Mouse (Mus musculus) small intestine, adult 2 months (tissue): ENCODE measurements around the gene Dgkh. TPM values are rescaled to one million over a fixed set of nuclear protein-coding genes. Genes with fewer than 3 reads are reported as not detected.

ENCODE experiments used
- H3K27ac ChIP-seq: fragments of 200-500 bp; 2 replicates; pipeline ENCODE4 v1.5.1; 2012; ENCODE audit warnings: low read depth, low read length, control low read depth, inconsistent platforms; ENCODE audit not compliant: insufficient read depth
- H3K27me3 ChIP-seq: fragments of 200-500 bp; 2 replicates; pipeline ENCODE4 v1.6.1; 2012; ENCODE audit warnings: mild to moderate bottlenecking, moderate library complexity, low read length, inconsistent platforms; ENCODE audit not compliant: control insufficient read depth, insufficient read depth
- H3K36me3 ChIP-seq: fragments of 200-500 bp; 2 replicates; pipeline ENCODE4 v1.6.1; 2012; ENCODE audit warnings: mild to moderate bottlenecking, low read length, control low read depth, inconsistent platforms; ENCODE audit not compliant: control insufficient read depth, insufficient read depth
- H3K4me1 ChIP-seq: fragments of 200-500 bp; 2 replicates; pipeline ENCODE4 v1.6.1; 2012; ENCODE audit warnings: low read length, inconsistent platforms, mixed read lengths; ENCODE audit not compliant: control insufficient read depth, insufficient read depth, insufficient read length
- H3K4me3 ChIP-seq: fragments of 200-500 bp; 2 replicates; pipeline ENCODE4 v1.5.1; 2012; ENCODE audit warnings: low read depth, mild to moderate bottlenecking, control low read depth, inconsistent platforms, low read length, moderate library complexity
- CTCF ChIP-seq: fragments of 200-500 bp; IDR thresholded peaks from 2 replicates; pipeline ENCODE4 v1.5.1; 2012; ENCODE audit warnings: low read depth, mild to moderate bottlenecking, control low read depth, inconsistent platforms, low read length, moderate library complexity, mixed read lengths; ENCODE audit not compliant: insufficient replicate concordance, insufficient read length; ENCODE audit errors: extremely low read depth
- POLR2A ChIP-seq: fragments of 200-500 bp; IDR thresholded peaks from 2 replicates; pipeline ENCODE4 v1.6.1; 2012; ENCODE audit warnings: low read depth, mild to moderate bottlenecking, control low read depth, inconsistent platforms, low read length, moderate library complexity
- WGBS: fragments of 180-500 bp; shearing (Covaris S2); methylation state at CpG from one replicate; pipeline ENCODE4 v1.1.7; 2018; 5-methylcytosine and 5-hydroxymethylcytosine counted together
- polyA plus RNA-seq: library from polyadenylated mRNA; depleted of rRNA; stranded (reverse); fragments of >200 nt; gene quantifications from 2 replicates; pipeline ENCODE4 v1.2.3, GENCODE M21; 2012

The Dgkh gene
- polyA plus RNA-seq, 1 experiment = 0.60 TPM

- WGBS = 38% methylated on average over 5 of the region's 5 CpGs
- no peaks in the 10 kb centered on the region for H3K27me3 ChIP-seq
- H3K27ac ChIP-seq = no peak overlapping the region
- no peak for TF ChIP-seq CTCF
- TF ChIP-seq POLR2A = no peak
- H3K36me3 ChIP-seq = no peaks in the 10 kb centered on the region
- H3K4me1 ChIP-seq = peaks cover 5% of the 10 kb centered on the region
- no peak overlapping the region for H3K4me3 ChIP-seq
Measured at GRCm38 (mm10) chr14:78691926-78692487, 40.6 kb downstream of the Dgkh start.

- peaks cover 5% of the 10 kb centered on the region for H3K4me1 ChIP-seq
Measured at GRCm38 (mm10) chr14:78690883-78691282, 41.7 kb downstream of the Dgkh start.

GRCm38 (mm10) chr14:78690387-78690786 lies 42.2 kb downstream of the Dgkh start:
- 69% methylated on average over 4 of the region's 4 CpGs for WGBS
- no peak overlapping the region for H3K27ac ChIP-seq
- peaks cover 5% of the 10 kb centered on the region for H3K4me1 ChIP-seq
- H3K27me3 ChIP-seq = no peaks in the 10 kb centered on the region
- no peaks in the 10 kb centered on the region for H3K36me3 ChIP-seq
- no peak overlapping the region for H3K4me3 ChIP-seq
- no peak for TF ChIP-seq POLR2A
- no peak for TF ChIP-seq CTCF

More at GRCm38 (mm10) chr14:78690883-78691282, 41.7 kb downstream of the Dgkh start:
- H3K4me3 ChIP-seq = no peak overlapping the region
- no peaks in the 10 kb centered on the region for H3K27me3 ChIP-seq
- 67% methylated on average over 1 of the region's 1 CpGs for WGBS
- no peaks in the 10 kb centered on the region for H3K36me3 ChIP-seq
- H3K27ac ChIP-seq = no peak overlapping the region
- TF ChIP-seq POLR2A (no peak), CTCF (no peak)

- no peaks in the 10 kb centered on the region for H3K36me3 ChIP-seq
- 91% methylated on average over 9 of the region's 9 CpGs for whole genome bisulfite sequencing
- TF ChIP-seq POLR2A (no peak), CTCF (no peak)
- H3K27ac ChIP-seq = no peak overlapping the region
- peaks cover 5% of the 10 kb centered on the region for H3K4me1 ChIP-seq
- no peaks in the 10 kb centered on the region for H3K27me3 ChIP-seq
- H3K4me3 ChIP-seq = no peak overlapping the region
Measured at GRCm38 (mm10) chr14:78689950-78690349, 42.6 kb downstream of the Dgkh start.

GRCm38 (mm10) chr14:78687716-78688115 lies 44.9 kb downstream of the Dgkh start:
- Histone ChIP-seq H3K36me3 (no peaks in the 10 kb centered on the region), H3K27me3 (no peaks in the 10 kb centered on the region), H3K4me1 (peaks cover 11% of the 10 kb centered on the region), H3K4me3 (no peak overlapping the region), H3K27ac (no peak overlapping the region)
- TF ChIP-seq POLR2A = no peak
- no peak for TF ChIP-seq CTCF
- 54% methylated on average over 4 of the region's 4 CpGs for WGBS

GRCm38 (mm10) chr14:78686701-78687100 lies 45.9 kb downstream of the Dgkh start:
- H3K4me3 ChIP-seq = no peak overlapping the region
- no peaks in the 10 kb centered on the region for H3K27me3 ChIP-seq
- no peak overlapping the region for H3K27ac ChIP-seq
- H3K4me1 ChIP-seq = peaks cover 6% of the 10 kb centered on the region; the same call in 1 of the 2 replicates
- 91% methylated on average over 6 of the region's 6 CpGs for WGBS
- TF ChIP-seq CTCF (no peak), POLR2A (no peak)
- no peaks in the 10 kb centered on the region for H3K36me3 ChIP-seq

GRCm38 (mm10) chr14:78684171-78684570 lies 48.4 kb downstream of the Dgkh start:
- H3K36me3 ChIP-seq = no peaks in the 10 kb centered on the region
- WGBS = 26% methylated on average over 4 of the region's 4 CpGs
- H3K27me3 ChIP-seq = no peaks in the 10 kb centered on the region
- H3K4me3 ChIP-seq = peak overlapping the region; percentile 5; the same call in 1 of the 2 replicates
- peaks cover 6% of the 10 kb centered on the region; the same call in 1 of the 2 replicates for H3K4me1 ChIP-seq
- no peak for TF ChIP-seq POLR2A
- no peak for TF ChIP-seq CTCF
- H3K27ac ChIP-seq = no peak overlapping the region

GRCm38 (mm10) chr14:78678981-78679380 lies 53.6 kb downstream of the Dgkh start:
- H3K36me3 ChIP-seq = no peaks in the 10 kb centered on the region
- no peak overlapping the region for H3K27ac ChIP-seq
- no peak for TF ChIP-seq CTCF
- no peak for TF ChIP-seq POLR2A
- no peak overlapping the region for H3K4me3 ChIP-seq
- H3K4me1 ChIP-seq = peaks cover 3% of the 10 kb centered on the region; the same call in 1 of the 2 replicates
- 67% methylated on average over 3 of the region's 3 CpGs for WGBS
- no peaks in the 10 kb centered on the region for H3K27me3 ChIP-seq
